Mouse (Mus musculus): ENCODE measurements around the gene Nfil3. TPM values are rescaled to one million over a fixed set of nuclear protein-coding genes. Genes with fewer than 3 reads are reported as not detected.

Gene Nfil3
- polyA plus RNA-seq, 1 experiment from 2014 or later: 58.4 TPM

GRCm38 (mm10) chr13:53001511-53001935 is 20.6 kb upstream of the Nfil3 start:
- ChIA-PET CTCF (no interaction called here), POLR2A (interaction anchor here (0.6 to 0.9 kb wide), 2 partner anchors 32 to 101 kb away, joined by 3 to 8 read pairs; no protein-coding TSS in a partner anchor)
- ATAC-seq (peak; percentile 82), DNase-seq (ENCODE audit: low read depth, low spot score) (peak; percentile 94)
- no peak for TF ChIP-seq CTCF (IDR thresholded peaks at IDR 0.05)
- in situ Hi-C loops (cut with MboI; ENCODE audit: low pct_unique_long_range_greater_than_20kb): no loop called here
- no peaks in the 10 kb centered on the region for H3K27me3 ChIP-seq

DNA sequence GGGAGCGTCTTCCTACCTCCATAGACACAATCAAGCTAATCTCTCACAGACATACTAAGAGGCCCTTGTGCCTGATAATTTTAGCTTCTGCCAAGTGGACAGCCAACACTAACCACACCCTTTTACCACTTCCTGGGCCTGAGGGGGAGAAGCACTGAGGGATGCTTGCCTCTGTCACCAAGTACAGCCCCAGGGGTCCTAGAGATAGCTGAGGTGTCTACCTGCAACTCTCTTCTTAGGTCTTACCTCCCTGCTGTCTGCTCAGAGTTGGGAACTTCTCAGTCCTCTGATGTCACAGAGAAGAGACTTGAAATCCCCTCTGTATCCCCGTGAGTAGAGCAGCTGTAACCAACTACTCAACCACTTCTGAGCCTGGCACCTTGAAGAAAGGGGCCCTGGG is 19.6 kb upstream of the Nfil3 start:
- no peak for ATAC-seq
- H3K27me3 ChIP-seq: no peaks in the 10 kb centered on the region
- ChIA-PET CTCF (no interaction called here), POLR2A (no interaction called here)
- no peak for DNase-seq (ENCODE audit: low read depth, low spot score)
- in situ Hi-C loops (cut with MboI; ENCODE audit: low pct_unique_long_range_greater_than_20kb): no loop called here
- no peak for TF ChIP-seq CTCF (IDR thresholded peaks at IDR 0.05)

- CTCF ChIA-PET: interaction anchor here (0.8 to 1.1 kb wide), 3 partner anchors 13 to 95 kb away, joined by 3 to 4 read pairs (median 3); no protein-coding TSS in a partner anchor
- TF ChIP-seq CTCF (IDR thresholded peaks at IDR 0.05): no peak
- POLR2A ChIA-PET: interaction anchor here (2.0 kb wide), 1 partner anchor 90 kb away, joined by 4 read pairs; no protein-coding TSS in a partner anchor
- ATAC-seq (no peak), DNase-seq (ENCODE audit: low read depth, low spot score) (no peak)
- in situ Hi-C loops (cut with MboI; ENCODE audit: low pct_unique_long_range_greater_than_20kb): loop anchor here (25.0 kb wide), 1 partner anchor 761 kb away; no protein-coding TSS in a partner anchor
- H3K27me3 ChIP-seq: no peaks in the 10 kb centered on the region
These were observed 17.7 kb upstream of the Nfil3 start for GRCm38 (mm10) chr13:52998541-52998940.

DNA sequence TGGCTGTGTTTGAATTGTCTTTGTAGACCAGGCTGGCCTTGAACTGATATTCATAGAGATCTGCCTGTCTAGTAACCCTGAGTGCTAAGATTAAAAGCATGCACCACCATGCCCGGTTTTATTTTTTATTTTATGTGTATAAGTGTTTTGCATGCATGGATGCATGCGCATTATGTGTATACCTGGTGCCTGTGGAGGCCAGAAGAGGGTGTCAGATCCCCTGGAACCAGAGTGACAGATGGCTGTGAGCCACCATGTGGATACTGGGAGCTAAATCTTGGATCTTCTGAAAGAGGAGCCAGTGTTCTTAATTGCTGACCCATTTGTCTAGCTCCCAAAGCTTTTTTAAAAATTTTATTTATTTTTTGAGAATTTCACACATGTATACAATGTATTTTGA is 16.9 kb upstream of the Nfil3 start:
- DNase-seq (ENCODE audit: low read depth, low spot score) (no peak), ATAC-seq (no peak)
- no peak for TF ChIP-seq CTCF (IDR thresholded peaks at IDR 0.05)
- CTCF ChIA-PET: interaction anchor here (0.8 to 1.1 kb wide), 3 partner anchors 12 to 95 kb away, joined by 3 to 4 read pairs (median 3); no protein-coding TSS in a partner anchor
- no peaks in the 10 kb centered on the region for H3K27me3 ChIP-seq
- in situ Hi-C loops (cut with MboI; ENCODE audit: low pct_unique_long_range_greater_than_20kb): loop anchor here (25.0 kb wide), 1 partner anchor 761 kb away; no protein-coding TSS in a partner anchor
- POLR2A ChIA-PET: interaction anchor here (2.0 kb wide), 1 partner anchor 91 kb away, joined by 4 read pairs; no protein-coding TSS in a partner anchor

DNA sequence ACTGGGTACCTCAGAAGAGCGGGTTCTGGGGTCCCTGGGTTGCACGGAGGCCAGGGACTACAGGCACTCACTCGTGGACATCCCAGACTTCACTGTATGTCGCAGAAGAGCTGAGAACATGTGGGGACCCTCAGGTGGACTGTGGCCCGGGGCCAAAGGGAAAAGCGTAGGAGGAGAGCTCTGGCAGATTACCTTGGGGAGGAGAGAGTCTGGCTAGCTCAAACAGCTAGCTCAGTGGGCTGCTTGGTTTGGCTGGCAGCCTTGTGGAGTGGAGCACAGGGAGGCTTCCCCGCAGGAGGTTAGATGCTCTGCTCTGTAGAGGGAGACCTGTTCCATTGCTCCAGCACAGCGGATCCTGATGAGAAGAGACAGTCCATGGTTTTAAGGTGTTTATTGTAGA is 15.3 kb upstream of the Nfil3 start:
- TF ChIP-seq CTCF (IDR thresholded peaks at IDR 0.05): no peak
- CTCF ChIA-PET: interaction anchor here (2.0 to 2.2 kb wide), 2 partner anchors 14 to 337 kb away, joined by 4 to 6 read pairs; no protein-coding TSS in a partner anchor

DNA sequence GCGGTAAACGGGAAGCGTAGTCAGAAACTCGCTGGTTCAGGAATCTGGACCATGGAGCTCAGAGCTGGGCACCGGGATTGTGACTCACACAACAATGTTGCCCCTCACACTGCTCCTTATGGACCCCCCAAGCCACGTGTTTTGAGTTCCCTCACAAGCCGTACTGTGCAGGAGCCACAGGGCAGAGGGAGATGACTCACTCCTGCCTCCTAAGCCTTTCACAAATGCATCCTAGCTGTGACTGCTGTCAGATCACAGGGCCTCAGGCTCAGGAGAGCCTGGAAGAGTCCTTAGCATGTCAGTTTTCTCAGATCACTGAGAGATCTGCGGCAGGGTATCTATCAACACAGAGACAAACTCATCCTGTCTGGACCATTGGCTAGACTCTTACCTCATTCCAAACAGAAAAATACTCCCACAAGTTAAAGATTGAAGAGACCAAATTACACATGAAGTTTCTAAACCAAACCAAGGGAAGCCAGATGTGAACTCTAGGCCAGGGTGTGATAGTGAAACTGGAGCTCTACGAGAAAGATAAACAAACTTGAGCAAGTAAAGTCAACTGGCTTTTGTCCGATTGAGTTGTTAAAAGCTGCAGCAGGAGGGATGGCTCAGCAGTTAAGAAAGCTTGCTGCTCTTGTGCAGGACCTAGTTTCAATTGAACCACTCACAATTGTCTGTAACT is 13.5 kb upstream of the Nfil3 start:
- in situ Hi-C loops (cut with MboI; ENCODE audit: low pct_unique_long_range_greater_than_20kb): loop anchor here (25.0 kb wide), 1 partner anchor 757 kb away; no protein-coding TSS in a partner anchor
- ChIA-PET POLR2A (interaction anchor here (0.9 to 1.6 kb wide), 3 partner anchors 11 to 40 kb away, joined by 3 to 5 read pairs (median 5); no protein-coding TSS in a partner anchor), CTCF (interaction anchor here (0.9 to 2.2 kb wide), 12 partner anchors 9 to 344 kb away, joined by 3 to 6 read pairs (median 3); partner anchors contain the start of gene Nfil3)
- H3K27me3 ChIP-seq: no peaks in the 10 kb centered on the region
- peak; percentile 79 for ATAC-seq
- DNase-seq (ENCODE audit: low read depth, low spot score): peak; percentile 80
- TF ChIP-seq CTCF (IDR thresholded peaks at IDR 0.05): no peak

More for the DNA sequence above, 15.3 kb upstream of the Nfil3 start:
- in situ Hi-C loops (cut with MboI; ENCODE audit: low pct_unique_long_range_greater_than_20kb): loop anchor here (25.0 kb wide), 1 partner anchor 759 kb away; no protein-coding TSS in a partner anchor
- no peak for DNase-seq (ENCODE audit: low read depth, low spot score)
- H3K27me3 ChIP-seq: no peaks in the 10 kb centered on the region
- no peak for ATAC-seq
- POLR2A ChIA-PET: no interaction called here

DNA sequence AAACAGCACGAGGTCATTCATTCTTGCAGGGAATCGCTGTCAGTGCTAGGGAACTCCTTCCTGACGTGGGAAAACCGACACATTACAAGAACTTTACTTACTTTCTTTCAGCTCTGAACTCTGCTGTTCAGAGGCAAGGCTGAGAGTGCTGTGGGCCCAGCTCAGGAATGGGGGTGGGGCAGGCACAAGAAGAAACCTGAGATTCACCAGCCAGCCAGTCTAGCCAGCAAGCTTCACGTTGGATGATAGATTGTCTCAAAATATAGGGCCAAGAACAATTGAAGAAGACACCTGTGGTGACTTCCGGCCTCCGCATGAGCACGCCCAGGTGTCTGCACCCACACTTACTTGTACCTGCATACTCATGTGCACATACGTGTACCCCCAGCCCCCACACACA is 9.3 kb upstream of the Nfil3 start:
- POLR2A ChIA-PET: no interaction called here
- DNase-seq (ENCODE audit: low read depth, low spot score): no peak
- H3K27me3 ChIP-seq: no peaks in the 10 kb centered on the region
- ATAC-seq: no peak
- CTCF ChIA-PET: no interaction called here
- in situ Hi-C loops (cut with MboI; ENCODE audit: low pct_unique_long_range_greater_than_20kb): loop anchor here (25.0 kb wide), 1 partner anchor 753 kb away; no protein-coding TSS in a partner anchor
- TF ChIP-seq CTCF (IDR thresholded peaks at IDR 0.05): no peak

DNA sequence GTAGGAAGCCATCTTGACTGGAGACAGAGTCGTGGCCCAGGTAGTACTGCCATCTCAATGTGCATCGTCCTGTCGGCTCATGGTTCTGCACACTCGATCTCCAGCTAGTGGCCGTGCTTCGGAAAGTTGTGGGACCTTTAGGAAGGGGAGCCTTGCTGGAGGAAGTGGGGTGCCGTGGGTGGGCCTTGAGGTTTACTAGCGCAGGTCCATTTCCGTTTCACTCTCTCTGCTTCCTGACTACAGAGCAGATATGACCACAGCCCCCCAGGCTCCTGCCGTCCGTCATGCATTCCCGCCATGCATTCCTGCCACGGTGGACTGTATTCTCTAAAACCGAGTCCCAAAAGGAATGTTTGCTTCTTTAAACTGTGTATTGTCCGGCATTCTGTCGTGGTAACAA is 8.1 kb upstream of the Nfil3 start:
- H3K27me3 ChIP-seq: no peaks in the 10 kb centered on the region
- ChIA-PET POLR2A (no interaction called here), CTCF (interaction anchor here (2.1 to 3.4 kb wide), 3 partner anchors 277 to 337 kb away, joined by 4 to 9 read pairs (median 8); no protein-coding TSS in a partner anchor)
- DNase-seq (ENCODE audit: low read depth, low spot score) (no peak), ATAC-seq (no peak)
- no peak for TF ChIP-seq CTCF (IDR thresholded peaks at IDR 0.05)
- in situ Hi-C loops (cut with MboI; ENCODE audit: low pct_unique_long_range_greater_than_20kb): loop anchor here (5.0 to 25.0 kb wide), 3 partner anchors 108 to 752 kb away; no protein-coding TSS in a partner anchor

- in situ Hi-C loops (cut with MboI; ENCODE audit: low pct_unique_long_range_greater_than_20kb): loop anchor here (5.0 to 25.0 kb wide), 3 partner anchors 109 to 751 kb away; no protein-coding TSS in a partner anchor
- ATAC-seq: no peak
- ChIA-PET POLR2A (interaction anchor here (0.6 kb wide), 1 partner anchor 161 kb away, joined by 3 read pairs; no protein-coding TSS in a partner anchor), CTCF (interaction anchor here (2.1 to 3.4 kb wide), 3 partner anchors 276 to 336 kb away, joined by 4 to 9 read pairs (median 8); no protein-coding TSS in a partner anchor)
- no peak for TF ChIP-seq CTCF (IDR thresholded peaks at IDR 0.05)
- H3K27me3 ChIP-seq: no peaks in the 10 kb centered on the region
- DNase-seq (ENCODE audit: low read depth, low spot score): no peak
These were observed 7.0 kb upstream of the Nfil3 start for GRCm38 (mm10) chr13:52987880-52988279.

DNA sequence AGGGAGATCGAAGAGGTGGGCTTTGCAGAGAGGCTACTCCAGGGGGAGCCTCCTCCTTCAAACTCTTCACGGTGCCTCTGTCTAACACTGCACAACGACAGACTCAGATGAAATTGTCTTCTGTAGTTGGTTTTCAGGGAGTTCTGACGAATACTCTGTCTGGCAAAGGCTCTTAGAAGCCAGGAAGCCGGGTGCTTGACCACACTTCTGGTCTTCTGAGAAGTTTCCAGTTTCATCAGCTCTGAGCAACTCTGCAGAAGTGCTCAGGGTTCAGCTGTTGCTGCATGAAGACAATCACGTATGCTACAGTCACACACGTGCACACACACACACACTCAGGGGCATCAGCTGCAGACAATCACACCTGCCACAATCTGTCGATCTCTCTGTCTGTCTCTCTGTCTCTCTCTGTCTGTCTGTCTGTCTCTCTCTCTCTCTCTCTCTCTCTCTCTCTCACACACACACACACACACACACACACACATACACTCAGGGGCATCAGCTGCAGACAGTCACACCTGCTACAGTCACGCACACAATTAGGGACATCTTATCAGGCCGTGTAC is 5.4 kb upstream of the Nfil3 start:
- ChIA-PET CTCF (interaction anchor here (0.9 to 3.4 kb wide), 4 partner anchors 50 to 339 kb away, joined by 3 to 9 read pairs (median 4); no protein-coding TSS in a partner anchor), POLR2A (no interaction called here)
- DNase-seq (ENCODE audit: low read depth, low spot score): no peak
- in situ Hi-C loops (cut with MboI; ENCODE audit: low pct_unique_long_range_greater_than_20kb): loop anchor here (5.0 to 25.0 kb wide), 3 partner anchors 111 to 749 kb away; no protein-coding TSS in a partner anchor
- no peaks in the 10 kb centered on the region for H3K27me3 ChIP-seq
- no peak for TF ChIP-seq CTCF (IDR thresholded peaks at IDR 0.05)
- ATAC-seq: no peak
